Comparison of ENCODE assay signal across 9 mouse cellular contexts in genomic region chr7:25620101-25620500, GRCm38 (mm10). TPM values are rescaled to one million over a fixed set of nuclear protein-coding genes. Genes with fewer than 3 reads are reported as not detected.
A peak's percentile ranks its signal among the peaks of the same experiment; 100 is the strongest.
DNase-seq lines count a peak whose midpoint lies in the region; ATAC-seq and TF ChIP-seq lines count a peak whose summit lies in the region.
"Had no signal": no experiment of that assay in that cellular context is flagged by ENCODE, and none has a peak within 500 bp of the region (broad histone marks: within the 10 kb centered on the region; RNA-seq: fewer than 3 reads in every experiment).

No protein-coding gene starts in this region.

- no peak for TF ChIP-seq CTCF in kidney, postnatal 0 days (IDR thresholded peaks at IDR 0.05; ENCODE audit: low read depth)
- no peak for TF ChIP-seq CTCF in heart, postnatal 0 days (IDR thresholded peaks at IDR 0.05; ENCODE audit: low read depth)
- TF ChIP-seq CTCF in liver, postnatal 0 days (IDR thresholded peaks at IDR 0.05; ENCODE audit: low read depth), result no peak

- H3K9ac ChIP-seq in kidney, postnatal 0 days (ENCODE audit: low read depth, low read length), result 0 out of 2 replicates have a peak overlapping the region, but pooled peaks have one; percentile 53
- no peak overlapping the region; the same call in 1 of the 2 replicates for H3K9ac ChIP-seq in embryonic facial prominence, embryonic 11.5 days (replicated peaks; ENCODE audit: low read length)
- H3K9ac ChIP-seq in heart, postnatal 0 days (replicated peaks; ENCODE audit: low read depth, low read length), result no peak overlapping the region
- H3K9ac ChIP-seq in liver, postnatal 0 days (replicated peaks), result no peak overlapping the region

- peaks cover 6% of the 10 kb centered on the region; the same call in 1 of the 2 replicates for H3K36me3 ChIP-seq in kidney, postnatal 0 days (ENCODE audit: insufficient read depth, low read length)
- H3K36me3 ChIP-seq in embryonic facial prominence, embryonic 11.5 days (replicated peaks; ENCODE audit: control insufficient read depth, insufficient read depth, low read depth, low read length), result no peaks in the 10 kb centered on the region; the same call in 1 of the 2 replicates
- peaks cover 40% of the 10 kb centered on the region for H3K36me3 ChIP-seq in heart, postnatal 0 days (replicated peaks; ENCODE audit: control insufficient read depth, insufficient read depth, low read length)
- peaks cover 18% of the 10 kb centered on the region for H3K36me3 ChIP-seq in liver, postnatal 0 days (replicated peaks; ENCODE audit: insufficient read depth, low read length)

- no peaks in the 10 kb centered on the region for H3K9me3 ChIP-seq in kidney, postnatal 0 days (replicated peaks; ENCODE audit: low read length)
- no peaks in the 10 kb centered on the region for H3K9me3 ChIP-seq in embryonic facial prominence, embryonic 11.5 days (replicated peaks; ENCODE audit: control insufficient read depth, low read length)
- H3K9me3 ChIP-seq in heart, postnatal 0 days (replicated peaks; ENCODE audit: control insufficient read depth, low read length), result no peaks in the 10 kb centered on the region
- H3K9me3 ChIP-seq in liver, postnatal 0 days (ENCODE audit: low read length), result no peaks in the 10 kb centered on the region

- peak overlapping the region; percentile 53 for H3K4me2 ChIP-seq in kidney, postnatal 0 days (ENCODE audit: low read length)
- H3K4me2 ChIP-seq in embryonic facial prominence, embryonic 11.5 days (ENCODE audit: low read depth, low read length), result no peak overlapping the region; the same call in 1 of the 2 replicates
- peak overlapping the region; percentile 65 for H3K4me2 ChIP-seq in heart, postnatal 0 days (ENCODE audit: low read depth, low read length)
- peak overlapping the region; percentile 70 for H3K4me2 ChIP-seq in liver, postnatal 0 days (ENCODE audit: low read depth, low read length)

- peak overlapping the region; percentile 87; the same call in 1 of the 2 replicates for H3K27ac ChIP-seq in kidney, postnatal 0 days
- no peak overlapping the region for H3K27ac ChIP-seq in embryonic facial prominence, embryonic 11.5 days (replicated peaks; ENCODE audit: low read depth, low read length)
- no peak overlapping the region for H3K27ac ChIP-seq in heart, postnatal 0 days (ENCODE audit: low read depth)
- no peak overlapping the region for H3K27ac ChIP-seq in liver, postnatal 0 days (ENCODE audit: low read depth)

- TF ChIP-seq EP300 in heart, postnatal 0 days (IDR thresholded peaks at IDR 0.05; ENCODE audit: low read depth), result no peak
- no peak for TF ChIP-seq EP300 in liver, postnatal 0 days (IDR thresholded peaks at IDR 0.05; ENCODE audit: low read depth)

- DNase-seq in kidney, postnatal 0 days (ENCODE audit: low spot score), result no peak
- DNase-seq in kidney, adult 18-20 months, result no peak
- no peak for DNase-seq in embryonic facial prominence, embryonic 11.5 days (ENCODE audit: low spot score)
- DNase-seq in heart, postnatal 0 days (ENCODE audit: low spot score), result no peak
- peak; percentile 8 for DNase-seq in liver, postnatal 0 days
- DNase-seq in frontal cortex, postnatal 10 days (ENCODE audit: low spot score in 2 of 2), result no peak
- no peak for DNase-seq in natural killer cell, adult 2 months (ENCODE audit: low spot score in 2 of 2)
- no peak for DNase-seq in thymus, postnatal 4 days

- WGBS in kidney, postnatal 0 days, result 84% methylated on average over 5 of the region's 5 CpGs
- 90% methylated on average over 5 of the region's 5 CpGs for WGBS in embryonic facial prominence, embryonic 11.5 days
- WGBS in heart, postnatal 0 days, result 95% methylated on average over 5 of the region's 5 CpGs
- 84% methylated on average over 5 of the region's 5 CpGs for WGBS in liver, postnatal 0 days (ENCODE audit: insufficient replicate concordance)

- no peaks in the 10 kb centered on the region for H3K27me3 ChIP-seq in kidney, postnatal 0 days (ENCODE audit: insufficient read depth, low read length)
- H3K27me3 ChIP-seq in embryonic facial prominence, embryonic 11.5 days (ENCODE audit: control insufficient read depth, insufficient read depth, low read length), result no peaks in the 10 kb centered on the region
- no peaks in the 10 kb centered on the region for H3K27me3 ChIP-seq in heart, postnatal 0 days (ENCODE audit: control insufficient read depth, insufficient read depth, low read length)
- H3K27me3 ChIP-seq in liver, postnatal 0 days (ENCODE audit: insufficient read depth, low read length), result no peaks in the 10 kb centered on the region

- H3K4me1 ChIP-seq in kidney, postnatal 0 days (replicated peaks; ENCODE audit: insufficient read depth, low read length), result 0 out of 2 replicates have a peak, but pooled peaks cover 6% of the 10 kb centered on the region
- H3K4me1 ChIP-seq in embryonic facial prominence, embryonic 11.5 days (ENCODE audit: control insufficient read depth, insufficient read depth, low read length), result no peaks in the 10 kb centered on the region
- peaks cover 8% of the 10 kb centered on the region for H3K4me1 ChIP-seq in heart, postnatal 0 days (ENCODE audit: control insufficient read depth, insufficient read depth)
- peaks cover 7% of the 10 kb centered on the region; the same call in 1 of the 2 replicates for H3K4me1 ChIP-seq in liver, postnatal 0 days (ENCODE audit: insufficient read depth)

- ATAC-seq in kidney, postnatal 0 days (replicated peaks; ENCODE audit: low FRiP score, low read depth), result no peak
- no peak for ATAC-seq in embryonic facial prominence, embryonic 11.5 days (replicated peaks; ENCODE audit: insufficient number of reproducible peaks, low FRiP score, low TSS enrichment, low read depth)
- no peak for ATAC-seq in heart, postnatal 0 days (ENCODE audit: insufficient read depth, low read depth)
- ATAC-seq in liver, postnatal 0 days, result no peak

- H3K4me3 ChIP-seq in kidney, postnatal 0 days (replicated peaks; ENCODE audit: low read depth, low read length), result peak overlapping the region; percentile 55
- H3K4me3 ChIP-seq in embryonic facial prominence, embryonic 11.5 days (ENCODE audit: low read depth, low read length), result peak overlapping the region; percentile 62; the same call in 1 of the 2 replicates
- peak overlapping the region; percentile 64; the same call in 1 of the 2 replicates for H3K4me3 ChIP-seq in heart, postnatal 0 days (ENCODE audit: low read depth, low read length)
- peak overlapping the region; percentile 61 for H3K4me3 ChIP-seq in liver, postnatal 0 days (ENCODE audit: low read depth, low read length)

RNA-seq across cellular contexts. Expression of gene Dmac2, which starts 0.9 kb away (rescaled TPM):
- 68.6 and 68.9 TPM in 2 replicates for polyA plus RNA-seq in kidney, postnatal 0 days (2015; fragmentation: Nextera tagmentation; extraction: Ambion mirVana)
- polyA plus RNA-seq in embryonic facial prominence, embryonic 11.5 days (2014; fragmentation: Nextera tagmentation; extraction: Ambion mirVana), result 32.4 and 36.8 TPM in 2 replicates
- 73.5 and 80.4 TPM in 2 replicates for total RNA-seq in heart, postnatal 0 days (2014; rRNA removed; ENCODE audit: low replicate concordance)
- polyA plus RNA-seq in heart, postnatal 0 days (2015; fragmentation: Nextera tagmentation; extraction: Ambion mirVana), result 71.3 and 72.2 TPM in 2 replicates
- 12.2 and 13.7 TPM in 2 replicates for polyA plus RNA-seq in liver, postnatal 0 days (2015; fragmentation: Nextera tagmentation; extraction: Ambion mirVana)

RNA-seq across cellular contexts. Expression of gene Erich4, which starts 4.4 kb away (rescaled TPM):
- 10.1 and 11.2 TPM in 2 replicates for polyA plus RNA-seq in kidney, postnatal 0 days (2015; fragmentation: Nextera tagmentation; extraction: Ambion mirVana)
- polyA plus RNA-seq in embryonic facial prominence, embryonic 11.5 days (2014; fragmentation: Nextera tagmentation; extraction: Ambion mirVana), result not detected in 2 replicates
- not detected in 2 replicates for total RNA-seq in heart, postnatal 0 days (2014; rRNA removed; ENCODE audit: low replicate concordance)
- polyA plus RNA-seq in heart, postnatal 0 days (2015; fragmentation: Nextera tagmentation; extraction: Ambion mirVana), result 0.12 TPM in 1 of 2 replicates, not detected in the other
- 0.20 TPM in 1 of 2 replicates, not detected in the other for polyA plus RNA-seq in liver, postnatal 0 days (2015; fragmentation: Nextera tagmentation; extraction: Ambion mirVana)
- polyA plus RNA-seq: spleen, adult 2 months had no signal

RNA-seq across cellular contexts. Expression of gene B3gnt8, which starts 6.4 kb away (rescaled TPM):
- 9.3 and 11.4 TPM in 2 replicates for polyA plus RNA-seq in kidney, postnatal 0 days (2015; fragmentation: Nextera tagmentation; extraction: Ambion mirVana)
- polyA plus RNA-seq in embryonic facial prominence, embryonic 11.5 days (2014; fragmentation: Nextera tagmentation; extraction: Ambion mirVana), result 0.66 and 1.0 TPM in 2 replicates
- 9.9 and 11.3 TPM in 2 replicates for total RNA-seq in heart, postnatal 0 days (2014; rRNA removed; ENCODE audit: low replicate concordance)
- 4.1 and 4.6 TPM in 2 replicates for polyA plus RNA-seq in heart, postnatal 0 days (2015; fragmentation: Nextera tagmentation; extraction: Ambion mirVana)
- polyA plus RNA-seq in liver, postnatal 0 days (2015; fragmentation: Nextera tagmentation; extraction: Ambion mirVana), result 3.7 and 4.1 TPM in 2 replicates

RNA-seq across cellular contexts. Expression of gene Bckdha, which starts 38.7 kb away (rescaled TPM):
- polyA plus RNA-seq in kidney, postnatal 0 days (2015; fragmentation: Nextera tagmentation; extraction: Ambion mirVana), result 90.1 and 96.3 TPM in 2 replicates
- 45.1 and 55.4 TPM in 2 replicates for polyA plus RNA-seq in embryonic facial prominence, embryonic 11.5 days (2014; fragmentation: Nextera tagmentation; extraction: Ambion mirVana)
- total RNA-seq in heart, postnatal 0 days (2014; rRNA removed; ENCODE audit: low replicate concordance), result 146 and 154 TPM in 2 replicates
- polyA plus RNA-seq in heart, postnatal 0 days (2015; fragmentation: Nextera tagmentation; extraction: Ambion mirVana), result 89.5 and 100 TPM in 2 replicates
- polyA plus RNA-seq in liver, postnatal 0 days (2015; fragmentation: Nextera tagmentation; extraction: Ambion mirVana), result 106 and 123 TPM in 2 replicates

RNA-seq across cellular contexts. Expression of gene Exosc5, which starts 38.9 kb away (rescaled TPM):
- 76.8 and 78.6 TPM in 2 replicates for polyA plus RNA-seq in kidney, postnatal 0 days (2015; fragmentation: Nextera tagmentation; extraction: Ambion mirVana)
- polyA plus RNA-seq in embryonic facial prominence, embryonic 11.5 days (2014; fragmentation: Nextera tagmentation; extraction: Ambion mirVana), result 63.1 and 69.5 TPM in 2 replicates
- 20.1 and 20.3 TPM in 2 replicates for total RNA-seq in heart, postnatal 0 days (2014; rRNA removed; ENCODE audit: low replicate concordance)
- polyA plus RNA-seq in heart, postnatal 0 days (2015; fragmentation: Nextera tagmentation; extraction: Ambion mirVana), result 27.7 and 28.2 TPM in 2 replicates
- 44.5 and 49.2 TPM in 2 replicates for polyA plus RNA-seq in liver, postnatal 0 days (2015; fragmentation: Nextera tagmentation; extraction: Ambion mirVana)
